Mouse (Mus musculus): ENCODE measurements around the gene Dhfr. TPM values are rescaled to one million over a fixed set of nuclear protein-coding genes. Genes with fewer than 3 reads are reported as not detected.

Dhfr gene
- polyA plus RNA-seq, 1 experiment from 2014 or later, result 21.0 TPM

Other genes starting within 250 kb of the Dhfr start
- gene Rasgrf2, start 223.1 kb upstream of the Dhfr start, polyA plus RNA-seq (2015; fragmentation: Nextera tagmentation; extraction: Ambion mirVana), result 0.10 and 0.13 TPM in 2 replicates
- gene Gm20379, start 48.7 kb upstream of the Dhfr start, polyA plus RNA-seq (2015; fragmentation: Nextera tagmentation; extraction: Ambion mirVana), result 0.32 and 0.43 TPM in 2 replicates
- 12.8 and 14.5 TPM in 2 replicates for gene Msh3, start 277 bp downstream of the Dhfr start, polyA plus RNA-seq (2015; fragmentation: Nextera tagmentation; extraction: Ambion mirVana)
- 0.03 TPM in 1 of 2 replicates, not detected in the other for gene Ankrd34b, start 71.2 kb downstream of the Dhfr start, polyA plus RNA-seq (2015; fragmentation: Nextera tagmentation; extraction: Ambion mirVana)
- gene Fam151b, start 129.3 kb downstream of the Dhfr start, polyA plus RNA-seq (2015; fragmentation: Nextera tagmentation; extraction: Ambion mirVana), result 0.08 TPM in 1 of 2 replicates, not detected in the other
- gene Zfyve16, start 176.1 kb downstream of the Dhfr start, polyA plus RNA-seq (2015; fragmentation: Nextera tagmentation; extraction: Ambion mirVana), result 1.5 and 2.0 TPM in 2 replicates
- gene Spz1, start 221.4 kb downstream of the Dhfr start, polyA plus RNA-seq (2015; fragmentation: Nextera tagmentation; extraction: Ambion mirVana), result not detected in 2 replicates